Mouse (Mus musculus) neutrophil, adult 5-6 weeks (primary cell): ENCODE results near the gene Crabp1. TPM values are rescaled to one million over a fixed set of nuclear protein-coding genes. Genes with fewer than 3 reads are reported as not detected.

Source experiments
- total RNA-seq: library from RNA; stranded (forward); fragments of 200-1000 nt; gene quantifications from 2 replicates; pipeline ENCODE4 v1.2.3, GENCODE M21; 2017

The Crabp1 gene
- total RNA-seq, 1 experiment from 2014 or later: not detected

Other genes starting within 250 kb of the Crabp1 start
- gene Sh2d7, start 225.8 kb upstream of the Crabp1 start, total RNA-seq: not detected in 2 replicates
- 2.1 and 3.1 TPM in 2 replicates for gene Cib2, start 204.5 kb upstream of the Crabp1 start, total RNA-seq
- gene Idh3a, start 178.4 kb upstream of the Crabp1 start, total RNA-seq: 14.4 and 14.8 TPM in 2 replicates
- gene Acsbg1, start 102.9 kb upstream of the Crabp1 start, total RNA-seq: 1.5 and 1.6 TPM in 2 replicates
- gene Dnaja4, start 65.9 kb upstream of the Crabp1 start, total RNA-seq: 1.4 and 2.3 TPM in 2 replicates
- 22.5 and 29.2 TPM in 2 replicates for gene Wdr61, start 30.2 kb upstream of the Crabp1 start, total RNA-seq
- gene Ireb2, start 99.0 kb downstream of the Crabp1 start, total RNA-seq: 42.1 and 49.6 TPM in 2 replicates
- gene Hykk, start 152.5 kb downstream of the Crabp1 start, total RNA-seq: 0.23 and 0.37 TPM in 2 replicates
- gene Psma4, start 186.0 kb downstream of the Crabp1 start, total RNA-seq: 114 and 125 TPM in 2 replicates
- not detected in 2 replicates for gene AY074887, start 186.2 kb downstream of the Crabp1 start, total RNA-seq
- gene Chrna5, start 216.1 kb downstream of the Crabp1 start, total RNA-seq: not detected in 2 replicates